Mouse (Mus musculus) stomach, embryonic 14.5 days (tissue): Measurements from ENCODE around the gene Pknox2. TPM values are rescaled to one million over a fixed set of nuclear protein-coding genes. Genes with fewer than 3 reads are reported as not detected.

Source experiments
- ATAC-seq: fragments of 200-750 bp; cut with Nextera tagmentation; 2 replicates; pipeline ENCODE4 v1.8.0; 2017; ENCODE audit warnings: low read depth, moderate TSS enrichment; ENCODE audit not compliant: insufficient number of reproducible peaks, insufficient read depth, low FRiP score
- H3K27ac ChIP-seq: fragments of 300-500 bp; sonication (generic); 2 replicates; pipeline ENCODE4 v1.5.1; 2014; ENCODE audit warnings: mild to moderate bottlenecking, low read length, moderate library complexity, mixed read lengths
- H3K27me3 ChIP-seq: fragments of 300-500 bp; sonication (generic); 2 replicates; pipeline ENCODE4 v1.6.1; 2014; ENCODE audit warnings: low read length, control low read depth, mixed read lengths; ENCODE audit not compliant: control insufficient read depth, insufficient read depth
- H3K36me3 ChIP-seq: fragments of 300-500 bp; sonication (generic); 2 replicates; pipeline ENCODE4 v1.6.1; 2014; ENCODE audit warnings: mild to moderate bottlenecking, control low read depth, low read length, moderate library complexity, mixed read lengths; ENCODE audit not compliant: control insufficient read depth, insufficient read depth
- H3K4me1 ChIP-seq: fragments of 300-500 bp; sonication (generic); 2 replicates; pipeline ENCODE4 v1.6.1; 2014; ENCODE audit warnings: low read length, control low read depth, mixed read lengths; ENCODE audit not compliant: control insufficient read depth, insufficient read depth
- H3K4me2 ChIP-seq: fragments of 300-500 bp; sonication (generic); replicated peaks from 2 replicates; pipeline ENCODE4 v1.6.1; 2014; ENCODE audit warnings: low read depth, low read length, control low read depth
- H3K4me3 ChIP-seq: fragments of 300-500 bp; sonication (generic); 2 replicates; pipeline ENCODE4 v1.5.1; 2014; ENCODE audit warnings: low read depth, low read length, control low read depth
- H3K9ac ChIP-seq: fragments of 300-500 bp; sonication (generic); replicated peaks from 2 replicates; pipeline ENCODE4 v1.6.1; 2014; ENCODE audit warnings: low read depth, mild to moderate bottlenecking, control low read depth, low read length, moderate library complexity, mixed read lengths
- H3K9me3 ChIP-seq: fragments of 300-500 bp; sonication (generic); 2 replicates; pipeline ENCODE4 v1.6.1; 2016; ENCODE audit warnings: low read depth, low read length, control low read depth; ENCODE audit not compliant: control insufficient read depth
- WGBS: fragments of 180-500 bp; shearing (Covaris S2); extraction: QIAGEN DNeasy Blood & Tissue Kit; methylation state at CpG from one replicate; pipeline ENCODE4 v1.1.7; 2014; 5-methylcytosine and 5-hydroxymethylcytosine counted together
- polyA plus RNA-seq: library from polyadenylated mRNA; unstranded; fragments of >200 nt; fragmentation: Nextera tagmentation; extraction: Ambion mirVana; gene quantifications from 2 replicates; pipeline ENCODE4 v1.2.1, GENCODE M21; 2014

Gene Pknox2
- polyA plus RNA-seq, 1 experiment from 2014 or later: 7.5 TPM

GRCm38 (mm10) chr9:36893413-36893990 is 253.7 kb downstream of the Pknox2 start:
- no peaks in the 10 kb centered on the region for H3K9me3 ChIP-seq
- H3K4me3 ChIP-seq: no peak overlapping the region
- no peak overlapping the region for H3K9ac ChIP-seq
- no peak overlapping the region for H3K27ac ChIP-seq
- no peaks in the 10 kb centered on the region; the same call in 1 of the 2 replicates for H3K36me3 ChIP-seq
- H3K4me1 ChIP-seq: no peaks in the 10 kb centered on the region
- 77% methylated on average over 6 of the region's 6 CpGs for WGBS
- H3K27me3 ChIP-seq: no peaks in the 10 kb centered on the region
- H3K4me2 ChIP-seq: no peak overlapping the region
- ATAC-seq: no peak

DNA sequence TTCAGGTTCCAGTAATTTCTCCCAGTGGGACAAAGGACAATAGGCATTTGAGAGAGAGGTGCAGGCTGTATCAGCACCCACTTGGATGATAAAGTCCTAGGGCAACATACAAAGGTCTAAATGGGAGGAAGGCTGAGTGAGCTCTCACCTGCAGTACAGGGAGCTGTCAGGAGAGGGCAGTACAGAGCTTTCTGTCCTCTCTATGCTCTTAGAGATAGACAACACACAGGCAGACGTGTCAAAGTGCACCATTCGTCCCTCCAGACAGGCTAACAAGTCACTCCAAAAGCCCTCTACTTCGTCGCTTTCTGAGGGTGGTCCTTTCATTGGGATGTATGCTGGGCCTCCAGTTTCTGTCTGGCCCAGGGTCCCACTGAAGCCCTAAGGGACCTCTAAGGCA is 256.7 kb downstream of the Pknox2 start:
- no peak overlapping the region for H3K4me3 ChIP-seq
- 41% methylated on average over 4 of the region's 4 CpGs for whole genome bisulfite sequencing
- no peak for ATAC-seq
- no peaks in the 10 kb centered on the region; the same call in 1 of the 2 replicates for H3K36me3 ChIP-seq
- no peaks in the 10 kb centered on the region for H3K9me3 ChIP-seq
- no peaks in the 10 kb centered on the region for H3K27me3 ChIP-seq
- no peak overlapping the region for H3K4me2 ChIP-seq
- no peak overlapping the region for H3K27ac ChIP-seq
- no peak overlapping the region for H3K9ac ChIP-seq
- no peaks in the 10 kb centered on the region for H3K4me1 ChIP-seq

DNA sequence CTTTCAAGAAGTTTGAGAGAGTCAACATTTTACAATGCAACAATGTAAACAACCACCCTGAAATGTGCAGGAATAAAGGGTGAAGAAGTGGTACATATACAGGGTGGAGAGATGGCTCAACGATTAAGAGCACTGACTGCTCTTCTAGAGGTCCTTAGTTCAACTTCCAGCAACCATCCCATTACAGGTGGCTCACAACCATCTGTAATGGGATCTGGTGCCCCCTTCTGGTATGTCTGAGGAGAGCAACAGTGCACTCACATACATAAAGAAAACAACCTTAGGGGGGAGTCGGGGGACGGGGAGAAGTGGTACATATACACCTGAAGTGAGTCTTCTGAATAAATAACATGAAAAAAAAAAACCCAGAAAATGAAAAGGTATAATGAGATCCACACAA is 262.0 kb downstream of the Pknox2 start:
- WGBS: 64% methylated on average over 3 of the region's 3 CpGs
- Histone ChIP-seq H3K4me3 (no peak overlapping the region), H3K9ac (no peak overlapping the region), H3K27me3 (no peaks in the 10 kb centered on the region), H3K27ac (no peak overlapping the region), H3K4me1 (no peaks in the 10 kb centered on the region), H3K4me2 (no peak overlapping the region), H3K36me3 (no peaks in the 10 kb centered on the region), H3K9me3 (no peaks in the 10 kb centered on the region)
- no peak for ATAC-seq

- H3K4me2 ChIP-seq: no peak overlapping the region
- 58% methylated on average over 3 of the region's 3 CpGs for WGBS
- H3K9me3 ChIP-seq: no peaks in the 10 kb centered on the region
- no peaks in the 10 kb centered on the region for H3K4me1 ChIP-seq
- ATAC-seq: no peak
- H3K36me3 ChIP-seq: no peaks in the 10 kb centered on the region
- no peaks in the 10 kb centered on the region for H3K27me3 ChIP-seq
- H3K4me3 ChIP-seq: no peak overlapping the region
- H3K9ac ChIP-seq: no peak overlapping the region
- H3K27ac ChIP-seq: no peak overlapping the region
These were observed 263.6 kb downstream of the Pknox2 start for GRCm38 (mm10) chr9:36883569-36883968.

- no peak overlapping the region for H3K9ac ChIP-seq
- 43% methylated on average over 8 of the region's 8 CpGs for WGBS
- no peaks in the 10 kb centered on the region for H3K4me1 ChIP-seq
- H3K9me3 ChIP-seq: no peaks in the 10 kb centered on the region
- no peaks in the 10 kb centered on the region for H3K27me3 ChIP-seq
- no peak overlapping the region for H3K4me2 ChIP-seq
- H3K4me3 ChIP-seq: no peak overlapping the region
- no peak overlapping the region for H3K27ac ChIP-seq
- ATAC-seq: no peak
- H3K36me3 ChIP-seq: no peaks in the 10 kb centered on the region
These were observed 265.0 kb downstream of the Pknox2 start for GRCm38 (mm10) chr9:36882034-36882745.

GRCm38 (mm10) chr9:36881615-36882014 is 265.6 kb downstream of the Pknox2 start:
- H3K4me1 ChIP-seq: no peaks in the 10 kb centered on the region
- H3K4me2 ChIP-seq: no peak overlapping the region
- no peaks in the 10 kb centered on the region for H3K27me3 ChIP-seq
- H3K4me3 ChIP-seq: no peak overlapping the region
- no peak for ATAC-seq
- H3K36me3 ChIP-seq: no peaks in the 10 kb centered on the region
- no peak overlapping the region for H3K9ac ChIP-seq
- H3K27ac ChIP-seq: no peak overlapping the region
- no peaks in the 10 kb centered on the region for H3K9me3 ChIP-seq
- WGBS: 86% methylated on average over 5 of the region's 5 CpGs

- no peak overlapping the region for H3K27ac ChIP-seq
- H3K36me3 ChIP-seq: no peaks in the 10 kb centered on the region
- H3K4me3 ChIP-seq: no peak overlapping the region
- H3K27me3 ChIP-seq: no peaks in the 10 kb centered on the region
- H3K4me1 ChIP-seq: no peaks in the 10 kb centered on the region
- H3K9me3 ChIP-seq: no peaks in the 10 kb centered on the region
- no peak for ATAC-seq
- no peak overlapping the region for H3K4me2 ChIP-seq
- H3K9ac ChIP-seq: no peak overlapping the region
These were observed 270.4 kb downstream of the Pknox2 start for GRCm38 (mm10) chr9:36876787-36877186.

- ATAC-seq: no peak
- no peaks in the 10 kb centered on the region for H3K27me3 ChIP-seq
- H3K9ac ChIP-seq: no peak overlapping the region
- WGBS: 81% methylated on average over 5 of the region's 5 CpGs
- no peaks in the 10 kb centered on the region for H3K4me1 ChIP-seq
- no peak overlapping the region for H3K4me3 ChIP-seq
- no peak overlapping the region for H3K4me2 ChIP-seq
- H3K9me3 ChIP-seq: no peaks in the 10 kb centered on the region
- no peak overlapping the region for H3K27ac ChIP-seq
- H3K36me3 ChIP-seq: no peaks in the 10 kb centered on the region
These were observed 270.9 kb downstream of the Pknox2 start for GRCm38 (mm10) chr9:36876313-36876712.

GRCm38 (mm10) chr9:36873796-36874195 is 273.4 kb downstream of the Pknox2 start:
- no peaks in the 10 kb centered on the region for H3K4me1 ChIP-seq
- WGBS: 74% methylated on average over 2 of the region's 2 CpGs
- H3K9ac ChIP-seq: no peak overlapping the region
- no peaks in the 10 kb centered on the region for H3K27me3 ChIP-seq
- H3K36me3 ChIP-seq: no peaks in the 10 kb centered on the region
- no peak overlapping the region for H3K4me2 ChIP-seq
- no peak overlapping the region for H3K4me3 ChIP-seq
- no peaks in the 10 kb centered on the region for H3K9me3 ChIP-seq
- no peak overlapping the region for H3K27ac ChIP-seq
- no peak for ATAC-seq
